Mouse (Mus musculus): Measurements from ENCODE around the gene 2610528J11Rik.

DNA sequence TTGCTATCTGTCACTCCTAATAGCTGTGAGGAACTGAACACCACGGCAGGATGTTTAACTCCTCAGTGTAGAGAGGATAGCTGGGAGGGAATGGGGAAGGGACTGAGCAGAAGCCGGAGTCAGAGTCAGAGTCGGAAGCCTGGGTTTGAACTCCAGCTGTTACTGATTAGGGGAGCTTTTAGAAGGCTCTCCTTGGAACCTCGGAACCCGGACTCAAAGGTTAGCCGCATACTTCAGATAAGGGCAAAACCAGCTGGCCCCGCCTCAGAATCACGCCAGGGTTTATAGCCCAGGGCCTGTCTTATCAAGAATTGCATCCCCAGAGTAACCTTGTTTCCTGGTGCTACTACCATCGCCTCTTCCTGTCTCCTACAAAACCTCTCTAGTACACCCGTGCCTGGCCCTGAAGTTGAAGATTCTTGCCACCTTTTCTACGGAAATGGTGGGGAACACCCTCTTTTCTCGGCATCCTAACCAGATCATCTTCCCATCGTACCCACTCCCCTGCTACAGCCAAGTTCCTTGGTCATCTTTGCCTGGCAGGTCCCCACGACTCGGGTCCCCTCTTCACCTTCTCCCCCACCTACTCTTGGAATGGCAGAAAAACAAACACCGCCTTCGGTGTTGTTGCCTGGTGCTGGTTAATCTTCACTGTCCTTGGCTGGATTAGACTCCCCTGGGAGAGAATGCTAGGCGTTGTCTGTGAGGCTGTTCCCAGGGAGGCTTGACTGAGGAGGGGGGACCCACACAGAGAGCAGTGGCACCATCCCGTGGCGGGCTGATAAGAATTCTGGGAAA, 9.9 kb upstream of the 2610528J11Rik start:
- TF ChIP-seq POLR2A (IDR thresholded peaks at IDR 0.05; ENCODE audit: borderline replicate concordance, insufficient read depth, low read length) (no peak), CTCF (IDR thresholded peaks at IDR 0.05; ENCODE audit: borderline replicate concordance, insufficient read depth, low read depth, low read length) (no peak)

Data from cerebellum, adult 2 months (tissue).